Mouse (Mus musculus): Measurements from ENCODE around the gene Zfp423.

Gene Zfp423

DNA sequence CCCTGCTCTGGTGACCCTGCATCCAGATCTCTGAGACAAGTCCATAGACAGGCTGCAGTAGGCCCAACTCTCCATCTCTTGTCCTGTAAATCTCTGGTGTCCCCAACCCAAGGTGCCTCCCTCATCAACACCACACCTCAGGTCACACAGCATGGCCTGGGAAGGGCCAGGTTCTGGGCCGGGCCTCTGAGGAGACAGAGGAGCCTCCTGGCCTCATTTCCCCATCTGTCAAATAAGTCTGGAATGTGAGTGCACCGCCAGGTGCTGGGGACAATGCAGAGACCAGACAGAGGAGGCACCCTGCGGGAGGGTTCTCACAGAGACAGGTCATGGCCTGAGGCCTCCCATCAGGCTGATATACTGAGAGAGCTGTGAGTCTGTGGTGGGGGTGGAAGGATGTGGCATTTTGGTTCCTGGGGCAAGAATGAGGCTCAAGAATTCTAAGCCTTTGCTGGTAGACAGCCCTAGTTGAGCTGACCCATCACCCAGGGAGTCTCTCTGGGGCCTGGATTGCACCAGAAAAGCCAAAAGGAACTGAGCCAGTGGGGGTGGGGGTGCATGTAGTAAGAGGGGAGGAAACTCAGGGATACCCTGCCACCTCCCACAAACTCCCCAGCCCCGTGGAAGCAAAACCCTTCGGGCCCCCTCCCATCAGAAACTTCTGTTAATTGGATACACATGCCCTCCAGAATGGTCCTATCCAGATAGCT lies 15.0 kb downstream of the Zfp423 start:
- DNase-seq, result no peak

DNA sequence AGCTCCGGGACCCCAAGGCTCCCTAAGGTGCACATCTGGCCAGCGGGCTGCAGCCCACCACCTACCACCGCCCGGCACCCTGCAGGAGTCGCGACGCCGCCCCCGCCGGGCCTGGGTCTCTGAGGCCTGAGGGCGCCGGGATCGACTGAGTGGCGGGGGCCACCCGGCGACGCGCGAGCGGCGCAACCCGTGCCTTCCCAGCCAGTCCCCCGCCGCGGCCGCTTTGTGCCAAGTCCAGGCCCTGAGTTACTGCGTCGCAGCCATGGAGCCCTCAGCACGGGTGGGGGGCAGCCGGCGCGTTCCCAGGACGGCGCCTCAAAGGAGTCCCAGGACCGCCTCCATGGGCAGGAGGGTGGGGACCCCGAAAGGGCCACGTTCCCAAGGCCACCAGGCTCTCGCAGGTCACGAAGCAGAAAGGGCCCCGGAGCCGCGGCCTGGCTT lies 15.7 kb downstream of the Zfp423 start:
- no peak for DNase-seq

DNA sequence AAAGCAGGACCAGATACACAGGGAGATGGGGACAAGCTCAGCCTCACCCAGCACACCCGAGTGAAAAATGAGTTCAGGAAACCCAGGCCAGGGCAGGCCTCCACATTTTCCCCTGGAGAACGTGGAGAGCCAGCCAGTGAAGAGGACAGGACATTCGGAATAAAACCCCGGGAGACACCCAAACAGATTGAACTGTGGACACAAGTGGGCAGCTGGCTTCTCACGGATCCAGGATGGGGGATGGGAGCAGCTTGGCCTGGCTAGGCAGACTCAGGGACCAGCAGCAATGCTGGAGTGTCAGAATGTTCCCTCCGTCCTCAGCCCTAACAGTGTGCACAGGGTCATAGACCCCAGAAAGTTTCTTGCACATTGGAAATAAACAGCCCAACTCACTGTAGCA lies 18.7 kb downstream of the Zfp423 start:
- peak; percentile 62 for DNase-seq

DNA sequence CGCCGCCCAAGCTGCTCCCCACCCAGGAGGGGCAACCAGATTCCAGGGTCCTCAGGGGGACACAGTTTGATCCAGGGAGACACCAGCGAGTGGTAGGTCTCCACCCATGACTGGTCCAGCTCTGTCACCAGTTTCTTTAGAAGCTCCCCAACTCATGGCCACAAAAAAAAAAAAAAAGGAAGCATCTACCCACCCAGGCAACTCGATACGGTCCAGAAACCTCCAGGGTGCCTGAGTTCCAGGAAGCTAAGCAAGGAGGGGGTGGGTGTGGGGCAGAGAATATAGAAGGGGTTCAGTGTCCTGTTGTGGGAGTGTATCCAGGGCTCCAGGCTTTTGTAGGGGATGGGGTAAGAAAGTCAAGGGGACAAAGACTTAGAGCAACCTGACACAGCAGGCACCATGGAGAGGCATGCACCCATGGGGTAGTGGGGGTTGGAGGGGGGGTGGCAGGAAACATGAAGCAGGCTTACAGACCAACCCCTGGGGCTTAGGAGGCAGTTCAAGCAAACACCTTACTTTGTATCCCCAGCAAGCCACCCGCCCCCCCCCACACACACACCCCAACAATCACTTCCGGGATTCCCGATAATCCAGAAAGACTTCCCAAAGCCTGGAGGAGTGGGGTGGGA lies 20.0 kb downstream of the Zfp423 start:
- no peak for DNase-seq

DNA sequence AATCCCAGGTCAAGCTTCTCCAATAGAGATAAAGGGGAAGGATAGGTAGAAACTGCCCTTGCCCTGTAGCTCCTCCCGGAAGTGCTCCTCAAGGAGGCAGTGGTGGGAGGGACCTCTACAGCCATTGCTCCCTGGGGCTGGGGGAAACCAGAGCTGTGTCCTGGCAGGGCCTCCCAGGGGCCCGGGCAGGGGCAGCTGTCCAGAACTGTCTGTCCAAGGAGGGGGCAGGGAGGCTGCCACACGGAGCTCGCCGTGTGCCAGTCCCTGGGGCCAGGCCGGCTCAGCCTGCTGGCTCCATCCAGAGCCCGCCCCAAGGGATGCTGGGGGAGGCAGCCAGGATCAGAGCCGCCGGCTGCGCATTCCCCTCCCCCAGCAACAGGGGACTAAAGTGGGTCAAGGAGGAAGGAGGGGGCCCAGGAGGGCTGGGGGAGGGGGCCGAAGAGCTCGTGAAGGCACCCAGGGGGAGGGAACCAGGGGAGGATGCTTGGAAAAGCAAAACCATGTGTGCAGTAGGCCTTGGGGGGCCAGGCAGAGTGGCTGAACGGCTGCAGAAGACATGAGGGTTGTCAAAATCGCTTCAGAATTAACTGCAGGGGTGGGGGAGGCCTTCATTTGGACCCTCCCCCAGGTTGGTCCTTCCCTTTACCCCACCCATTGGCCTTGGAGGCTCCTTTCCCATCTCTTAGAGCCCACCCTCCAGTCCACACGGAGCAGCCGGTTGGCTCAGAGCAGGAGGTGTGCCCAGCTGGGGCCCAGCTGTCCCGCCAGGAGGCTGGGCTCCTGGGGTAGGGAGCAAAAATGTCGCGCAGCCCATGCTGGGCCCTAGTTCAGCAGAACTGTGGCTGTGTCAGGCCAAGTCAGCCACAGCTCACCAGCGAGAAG lies 20.8 kb downstream of the Zfp423 start:
- peak; percentile 77 for DNase-seq

DNA sequence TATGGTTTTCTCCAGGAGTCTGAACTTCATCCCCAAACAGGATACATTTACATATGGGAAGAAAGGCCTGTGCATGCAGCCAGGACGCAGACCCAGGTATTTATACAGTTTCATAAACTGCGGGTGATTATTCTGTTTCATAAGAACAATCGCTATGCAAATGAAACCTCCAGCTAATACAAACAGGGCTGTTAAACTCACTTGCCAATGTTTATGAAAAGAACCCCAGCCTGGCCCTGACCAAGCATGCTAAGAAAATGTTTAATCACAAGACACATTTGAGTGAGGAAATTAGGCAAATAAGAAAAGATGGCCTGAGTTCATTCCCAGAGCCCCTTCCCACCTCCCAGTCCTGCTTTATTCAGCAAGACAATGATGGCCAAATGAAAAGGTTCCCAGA lies 22.2 kb downstream of the Zfp423 start:
- DNase-seq, result no peak

DNA sequence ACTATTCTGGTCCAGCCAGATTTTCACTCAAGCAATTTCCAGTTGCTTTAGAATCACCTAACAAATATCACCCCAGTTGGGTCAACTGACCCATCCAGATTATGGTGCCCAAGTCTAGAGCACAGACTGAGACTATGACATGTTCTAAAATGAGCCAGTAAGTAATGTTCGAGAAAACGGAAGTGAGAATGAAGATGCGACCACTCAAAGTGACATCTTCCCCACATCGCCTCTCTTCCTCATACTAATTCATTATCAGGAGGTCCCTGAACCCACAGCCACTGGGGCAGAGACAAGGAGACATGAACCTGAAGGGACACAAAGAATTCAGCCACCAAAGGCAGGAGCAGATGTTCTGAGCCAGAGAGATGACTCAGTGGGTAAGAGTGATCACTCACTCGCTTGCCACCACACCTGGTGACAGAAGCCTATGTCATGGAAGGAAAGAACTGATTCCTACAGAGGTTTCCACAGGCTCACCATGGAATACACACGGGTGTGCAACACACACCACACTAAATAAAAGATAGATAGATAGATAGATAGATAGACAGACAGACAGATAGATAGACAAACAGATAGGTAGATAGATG lies 24.2 kb downstream of the Zfp423 start:
- no peak for DNase-seq

DNA sequence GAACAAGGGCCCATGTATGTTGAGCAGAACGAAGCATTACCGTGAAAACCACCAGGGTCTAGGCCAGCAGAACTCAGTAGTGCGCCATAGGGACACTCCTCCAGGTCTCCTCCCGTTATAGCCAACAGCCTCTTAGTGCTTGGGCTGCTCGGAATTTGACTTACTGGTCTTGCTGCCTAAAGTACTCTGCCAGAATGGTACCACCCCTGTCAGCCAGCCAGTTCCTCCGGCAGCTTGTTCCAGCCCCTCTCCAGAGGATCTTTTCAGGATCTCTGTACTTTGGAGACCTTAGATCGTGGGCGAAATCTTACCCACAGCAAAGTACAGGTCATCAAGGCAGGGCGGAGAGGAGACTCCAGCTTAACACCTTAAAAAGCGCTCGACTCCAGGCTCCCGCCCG lies 25.2 kb downstream of the Zfp423 start:
- DNase-seq, result no peak

DNA sequence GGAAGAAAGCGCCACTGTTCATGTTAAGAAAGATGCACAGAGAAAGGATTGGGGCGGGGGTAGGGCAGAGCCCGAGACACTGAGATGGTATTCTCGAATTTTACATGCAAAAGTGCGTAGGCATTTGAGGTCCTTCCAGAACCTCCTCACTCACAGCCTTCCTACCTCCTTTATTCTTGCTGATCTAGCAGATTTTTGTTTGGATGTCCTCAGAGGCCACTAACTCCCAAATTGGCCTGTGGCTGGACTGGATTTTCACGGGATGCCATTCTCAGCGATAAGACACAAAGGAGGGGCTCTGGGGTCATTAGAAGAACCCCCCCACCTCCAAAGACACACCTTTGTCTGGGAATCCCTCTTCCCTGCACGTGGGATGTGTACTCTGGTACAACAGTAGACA lies 25.6 kb downstream of the Zfp423 start:
- no peak for DNase-seq

DNA sequence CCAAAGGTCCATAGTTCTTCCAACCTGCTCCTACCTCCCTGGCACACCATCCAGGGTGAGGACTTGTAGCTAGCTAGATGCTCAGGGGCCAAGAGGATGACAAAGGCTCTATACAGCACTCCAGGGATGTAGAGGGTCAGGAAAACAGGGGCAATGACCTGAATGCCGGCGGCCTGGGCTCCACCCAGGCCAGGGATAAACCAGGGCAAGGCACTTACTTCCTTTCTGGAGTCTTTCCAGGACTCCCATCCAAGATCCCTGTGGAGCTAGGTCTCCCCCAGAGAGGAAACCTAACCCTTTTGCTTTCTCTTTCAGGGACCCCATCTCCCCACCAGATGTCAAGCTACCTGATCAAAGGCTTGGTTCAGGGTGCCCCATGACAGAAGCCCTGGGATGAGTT lies 30.5 kb downstream of the Zfp423 start:
- peak; percentile 59 for DNase-seq

DNA sequence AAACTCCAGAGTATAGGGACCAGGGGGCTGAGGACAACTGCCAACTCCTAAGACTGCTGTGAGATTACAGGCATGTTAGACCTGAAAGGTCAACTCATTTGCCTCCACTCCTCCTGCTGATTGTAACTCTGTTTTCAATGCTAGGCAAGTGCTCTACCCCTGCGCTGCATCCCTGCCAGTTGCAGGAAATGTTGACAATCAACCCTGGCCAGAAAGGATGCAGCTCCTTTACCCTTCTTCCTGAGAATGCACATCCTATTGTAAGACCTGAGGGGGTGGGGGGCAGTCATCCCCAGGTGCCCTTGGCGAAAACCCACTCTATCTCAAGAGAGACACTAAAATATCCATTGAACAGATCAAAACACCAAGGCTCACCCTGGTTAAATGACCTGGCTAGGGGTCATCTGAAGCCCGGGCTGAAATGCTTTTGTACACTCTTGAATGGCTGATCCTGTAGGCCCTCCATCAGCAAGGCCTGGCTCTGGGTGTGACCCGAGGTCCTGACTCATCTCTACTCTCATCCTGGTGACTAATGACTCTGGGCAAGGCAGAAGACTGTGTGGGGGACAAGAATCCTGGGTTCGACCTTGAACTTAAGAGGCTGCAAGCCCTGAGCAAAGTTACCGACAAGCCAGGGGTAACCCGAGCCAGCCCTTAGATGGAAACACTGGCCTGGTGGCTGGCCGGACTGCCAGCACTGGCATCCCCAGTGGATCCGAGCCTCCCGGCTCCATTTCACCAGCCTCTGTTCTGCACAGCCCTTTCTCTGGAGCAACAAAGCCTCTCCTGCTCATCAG lies 32.2 kb downstream of the Zfp423 start:
- no peak for DNase-seq

DNA sequence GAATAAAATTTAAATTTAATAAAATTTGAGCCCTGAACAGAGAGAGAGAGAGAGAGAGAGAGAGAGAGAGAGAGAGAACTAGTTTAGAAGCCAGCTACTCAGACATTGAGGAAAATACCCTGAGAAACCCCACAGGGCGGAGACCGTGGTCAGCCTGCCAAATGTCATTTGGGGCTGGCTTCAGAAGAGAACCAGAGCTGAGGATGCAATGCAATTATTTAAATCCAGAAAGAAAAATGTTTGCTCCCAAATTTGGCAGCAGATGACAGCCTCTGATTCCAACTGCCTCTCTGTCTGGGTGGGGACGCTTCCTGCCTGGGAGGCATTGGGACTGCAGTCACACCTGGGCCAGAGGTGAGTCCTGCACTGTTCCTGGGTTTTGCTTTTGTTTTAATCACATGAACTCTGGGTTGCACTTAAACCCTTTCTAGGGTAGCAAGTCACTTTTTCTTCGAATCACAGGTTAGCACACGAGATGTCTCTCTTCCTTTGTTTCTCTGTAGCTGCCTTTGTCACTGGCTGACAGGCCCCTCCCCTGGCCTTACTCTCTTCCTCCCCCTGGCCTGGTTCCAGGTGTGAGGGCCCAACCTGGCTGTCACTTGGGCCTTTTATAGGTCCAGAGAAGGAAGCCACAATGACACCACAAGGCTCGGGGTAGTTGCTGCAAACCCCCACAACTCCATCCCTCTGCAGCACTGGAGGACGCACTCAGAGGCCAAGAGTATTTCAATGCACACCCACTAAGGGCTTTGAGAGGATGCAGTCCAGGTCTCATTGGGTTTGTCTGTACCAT lies 33.1 kb downstream of the Zfp423 start:
- DNase-seq, result no peak

DNA sequence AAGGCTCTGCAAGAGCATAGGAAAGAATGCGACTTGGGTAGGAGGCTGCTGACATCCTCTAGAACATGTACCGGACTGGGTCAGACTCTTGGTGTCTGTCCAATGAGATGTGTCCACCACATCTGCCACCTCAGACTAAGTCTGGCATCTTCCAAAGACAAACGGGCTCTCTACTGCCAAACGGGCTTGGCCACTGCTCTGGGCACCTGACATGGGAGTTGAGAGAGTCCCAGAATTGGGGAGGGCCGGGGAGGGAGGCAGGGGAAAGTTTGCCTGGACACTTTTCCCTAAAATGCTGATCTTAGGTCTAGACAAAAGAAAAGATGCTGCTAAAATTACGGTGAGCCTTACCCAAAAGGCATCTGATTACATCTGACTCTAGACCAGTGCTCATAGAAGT lies 36.5 kb downstream of the Zfp423 start:
- no peak for DNase-seq

DNA sequence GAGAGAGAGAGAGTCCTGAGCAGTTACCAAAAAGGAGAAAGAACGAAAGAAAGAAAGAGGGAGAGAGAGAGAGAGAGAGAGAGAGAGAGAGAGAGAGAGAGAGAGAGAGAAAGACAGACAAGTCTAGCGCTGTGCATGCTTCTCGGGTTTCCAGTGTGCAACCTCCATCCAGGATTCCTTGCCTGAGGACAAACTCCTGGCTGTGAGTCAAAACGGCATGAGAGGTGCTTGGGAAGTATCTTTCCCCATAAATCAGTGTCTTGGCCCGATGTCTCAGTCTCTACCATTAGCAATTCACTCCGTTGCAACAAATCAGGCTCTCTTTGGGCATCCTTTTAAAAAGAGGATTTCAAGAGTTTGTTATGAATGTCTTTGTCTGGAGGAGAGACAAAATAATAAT lies 36.9 kb downstream of the Zfp423 start:
- no peak for DNase-seq

DNA sequence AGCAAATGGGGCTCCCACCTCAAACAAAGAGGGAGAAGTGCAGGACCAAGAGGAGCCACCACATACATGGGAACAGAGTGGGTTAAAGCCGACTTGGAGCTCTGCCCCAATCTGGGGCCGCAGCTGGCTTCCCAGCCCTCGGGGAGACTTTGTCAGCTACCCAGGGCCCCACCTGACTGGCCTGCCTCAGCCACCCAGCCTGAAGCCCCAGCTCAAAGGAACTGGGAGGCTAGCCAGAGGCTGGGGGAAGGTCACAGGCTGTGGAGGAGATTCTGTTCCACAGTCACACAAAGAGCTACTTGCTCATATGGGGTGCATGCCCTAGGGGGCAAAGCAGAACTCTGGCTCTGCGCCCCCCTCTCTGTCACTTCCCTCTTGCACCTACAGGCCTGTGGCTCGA lies 41.4 kb downstream of the Zfp423 start:
- DNase-seq, result no peak

DNA sequence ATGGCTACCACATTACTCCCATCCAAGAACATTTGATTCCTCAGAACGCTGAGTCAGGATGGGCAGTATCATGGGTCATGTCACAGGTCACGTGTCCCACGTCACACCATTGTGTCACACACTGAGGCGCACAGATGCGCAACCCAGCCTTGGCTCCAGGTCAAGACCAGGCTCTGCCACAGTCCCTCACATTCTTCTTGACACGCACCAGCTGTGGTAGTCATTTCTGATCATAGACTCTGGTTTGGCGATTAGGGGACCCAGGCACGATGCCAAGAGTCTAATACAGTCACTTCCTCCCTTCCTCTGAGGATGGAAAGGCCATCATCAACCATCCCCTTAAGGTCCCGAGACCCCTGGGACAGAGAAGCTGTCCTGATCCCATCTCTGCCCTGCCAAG lies 43.6 kb downstream of the Zfp423 start:
- peak; percentile 74 for DNase-seq

DNA sequence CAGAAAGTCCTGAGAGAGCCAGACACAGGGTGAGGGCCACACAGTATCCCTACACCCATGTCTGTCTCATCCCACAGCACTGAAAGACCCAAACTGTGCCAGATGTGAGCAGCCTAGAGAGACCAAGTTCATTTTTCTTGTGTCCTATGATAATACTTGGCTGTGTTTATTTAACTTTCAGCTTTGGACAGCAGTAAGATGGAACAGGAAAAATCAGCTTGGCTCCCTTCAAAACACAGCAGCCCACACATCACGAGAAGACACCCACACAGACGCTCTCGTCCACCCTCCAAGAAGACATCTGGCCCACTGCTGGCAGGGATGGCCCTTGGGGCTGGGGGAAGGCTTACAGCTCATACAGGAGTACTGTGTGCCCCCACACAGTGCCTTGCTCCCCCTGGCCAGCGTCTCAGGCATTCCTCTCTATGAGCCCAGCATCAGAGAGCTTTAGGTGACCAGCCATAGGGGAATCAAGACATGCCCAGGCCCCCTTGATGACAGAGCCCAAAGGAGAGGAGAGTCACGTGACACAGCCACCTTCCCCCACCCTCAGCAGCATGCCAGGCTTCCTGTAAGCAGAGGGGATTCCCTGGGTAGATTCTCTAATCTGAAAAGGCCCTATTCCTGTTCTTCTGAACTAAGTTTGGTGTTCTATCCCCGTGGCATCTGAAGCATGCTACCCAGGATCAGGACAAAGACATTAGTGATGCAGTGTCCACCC lies 45.0 kb downstream of the Zfp423 start:
- DNase-seq, result peak; percentile 58

DNA sequence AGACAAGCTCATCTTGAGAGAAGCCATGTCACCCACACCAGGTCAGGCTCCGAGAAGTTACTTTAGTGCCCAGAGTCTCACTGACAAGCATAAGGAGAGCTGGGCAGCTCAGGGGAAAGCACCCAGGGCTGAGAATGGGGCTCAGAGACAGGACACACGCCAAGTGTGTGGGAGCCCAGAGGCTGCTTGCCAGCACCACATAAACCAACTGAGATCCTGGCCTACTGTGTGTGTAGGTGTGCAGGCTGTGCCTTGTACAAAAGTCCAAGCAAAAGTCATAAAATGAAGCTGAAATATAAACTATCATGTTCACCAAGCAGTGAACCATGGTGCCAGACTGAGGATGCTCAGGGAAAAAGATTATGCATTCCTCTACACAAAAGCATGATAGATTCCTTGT lies 50.5 kb downstream of the Zfp423 start:
- no peak for DNase-seq

DNA sequence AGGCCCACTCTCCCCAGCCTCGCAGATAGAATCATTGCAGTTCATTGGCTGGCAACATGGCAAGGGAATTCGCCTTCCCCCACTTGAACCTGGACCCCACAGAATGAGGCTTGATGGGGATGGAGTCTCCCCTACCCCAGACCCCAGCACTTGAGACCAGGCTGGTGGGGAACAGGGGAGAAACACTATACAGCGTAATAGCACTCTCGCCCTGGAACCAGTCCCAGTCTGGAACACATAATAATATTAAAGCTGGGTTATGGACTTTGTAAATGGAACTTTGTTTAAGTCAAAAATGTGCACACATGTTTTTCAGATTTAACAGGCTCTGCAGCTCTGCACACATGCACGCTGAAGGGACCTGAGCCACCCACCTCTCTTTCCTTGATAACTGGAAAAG lies 54.0 kb downstream of the Zfp423 start:
- no peak for DNase-seq

DNA sequence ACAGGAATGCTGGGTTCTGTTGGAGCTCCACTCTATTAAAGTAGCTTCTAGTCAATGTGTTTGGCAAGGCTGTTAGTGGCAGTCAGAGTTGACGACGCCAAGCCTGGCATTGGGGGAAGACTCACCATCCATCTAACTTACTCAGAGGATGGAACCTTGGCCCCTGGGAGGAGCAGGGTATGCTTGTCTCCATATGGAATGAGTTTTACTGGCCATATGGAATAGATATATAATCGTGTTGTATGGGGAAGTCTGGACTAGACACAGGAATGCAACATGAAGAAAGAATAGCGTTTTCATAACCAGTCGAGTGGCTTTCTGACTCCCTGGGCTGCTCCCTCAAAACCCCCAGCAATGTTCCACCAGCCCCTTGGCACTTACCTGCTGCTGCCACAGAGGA lies 55.3 kb downstream of the Zfp423 start:
- DNase-seq, result no peak
